Mouse (Mus musculus): ENCODE measurements around the gene Ccdc14.

DNA sequence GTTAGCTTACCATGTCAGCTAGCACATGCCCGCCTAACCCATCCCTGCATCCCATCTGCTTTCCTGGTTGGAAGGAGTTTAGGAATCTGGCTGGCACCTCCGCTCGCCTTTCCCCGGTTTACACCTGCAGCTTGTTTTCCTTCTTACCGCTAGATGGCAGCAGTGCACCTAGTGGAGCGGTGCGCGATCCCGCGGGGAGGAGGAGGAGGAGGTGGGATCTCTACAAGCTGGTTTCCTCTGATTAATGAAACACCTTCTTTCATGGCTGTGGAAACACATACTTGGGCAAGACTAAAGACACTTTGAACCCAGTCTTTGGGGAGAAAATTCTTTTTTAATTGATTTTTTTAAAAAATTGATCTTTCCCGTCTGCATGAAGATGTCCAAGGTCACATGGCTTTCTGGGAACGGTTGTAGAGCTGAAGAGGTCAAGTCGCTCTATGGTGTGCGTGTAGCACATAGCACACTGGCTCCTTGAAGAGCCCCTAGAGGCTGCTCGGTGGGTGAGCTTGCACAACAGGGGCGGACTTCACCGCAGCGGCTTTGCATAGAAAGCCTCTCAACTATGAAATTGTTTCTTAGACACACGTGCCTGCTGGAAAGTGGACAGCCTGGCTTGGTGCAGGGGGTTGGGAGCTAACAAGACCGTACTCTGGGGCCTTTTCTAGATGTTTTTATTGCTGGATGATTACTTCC lies 23.2 kb upstream of the Ccdc14 start:
- TF ChIP-seq CTCF (IDR thresholded peaks at IDR 0.05; ENCODE audit: borderline replicate concordance, insufficient read depth, low read depth, low read length) (peak; percentile 94), POLR2A (IDR thresholded peaks at IDR 0.05; ENCODE audit: borderline replicate concordance, insufficient read depth, low read length) (no peak)
